Mouse (Mus musculus): ENCODE results near the gene Ddx55.
"Not testable (repeated sequence)": the region's sequence is repeated elsewhere in the genome, so short reads cannot be mapped to it uniquely, and the experiment has no call there.

Gene Ddx55

DNA sequence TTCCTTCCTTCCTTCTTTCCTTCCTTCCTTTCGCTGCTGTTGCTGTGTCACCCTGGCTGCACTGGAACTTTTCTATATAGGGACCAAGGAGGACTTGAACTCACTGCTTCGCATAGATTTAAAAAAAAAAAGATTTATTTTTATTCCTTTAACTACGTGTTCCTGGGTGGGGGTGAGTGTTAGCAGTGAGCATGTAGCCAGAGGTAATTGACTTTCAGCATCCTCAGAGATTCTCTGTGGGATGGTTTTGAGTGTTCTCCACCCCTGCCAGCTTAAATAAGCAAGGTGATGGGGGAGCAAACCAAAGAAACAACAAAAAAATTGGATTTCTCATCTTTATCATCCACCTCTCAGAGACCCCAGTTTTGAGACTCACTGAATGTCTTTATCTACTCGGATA lies 12.8 kb upstream of the Ddx55 start:
- DNase-seq: peak in 1 of 2 experiments; percentile 3

- DNase-seq: peak; percentile 98
Measured at GRCm38 (mm10) chr5:124540383-124540786, 12.3 kb upstream of the Ddx55 start, which contains the start of gene Tmed2. Tmed2 (plus strand) TSS chr5:124540695.

- DNase-seq: peak; percentile 54 to 65
Measured at GRCm38 (mm10) chr5:124540905-124541601, 11.6 kb upstream of the Ddx55 start.

DNA sequence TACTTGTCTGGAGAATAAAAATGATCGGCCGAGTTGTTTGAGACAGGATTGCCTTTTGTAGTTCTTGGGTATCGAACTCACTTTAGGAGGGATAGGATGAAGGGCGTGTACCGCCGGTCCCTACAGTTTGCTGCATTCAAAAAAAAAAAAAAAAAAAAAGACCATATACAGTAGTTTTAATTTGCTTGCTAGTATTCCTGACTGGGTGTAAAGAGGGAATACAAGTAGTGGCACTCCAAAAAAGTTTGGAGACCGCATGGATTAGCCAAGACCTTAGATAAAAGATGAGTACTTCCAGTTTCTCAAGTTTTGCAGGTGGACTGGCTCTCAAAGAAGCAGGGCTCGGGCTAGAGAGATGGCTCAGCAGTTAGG lies 11.1 kb upstream of the Ddx55 start:
- DNase-seq: no peak

DNA sequence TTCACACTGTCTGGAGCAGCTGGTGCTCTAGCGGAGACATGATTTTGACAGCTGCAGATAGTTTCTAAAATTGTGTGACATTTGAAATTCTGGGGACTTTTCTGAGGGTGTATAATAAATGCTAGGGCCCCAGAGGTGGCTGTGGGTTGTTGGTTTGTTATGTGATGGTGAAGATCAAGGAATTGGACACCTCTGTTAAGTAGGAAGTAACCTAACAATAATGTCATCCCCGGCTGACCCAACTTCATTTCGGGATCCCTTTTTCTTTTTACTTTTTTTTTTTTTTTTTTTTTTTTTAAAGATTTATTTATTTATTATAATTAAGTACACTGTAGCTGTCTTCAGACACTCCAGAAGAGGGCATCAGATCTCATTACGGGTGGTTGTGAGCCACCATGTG lies 1.9 kb upstream of the Ddx55 start:
- DNase-seq: not testable (repeated sequence)

DNA sequence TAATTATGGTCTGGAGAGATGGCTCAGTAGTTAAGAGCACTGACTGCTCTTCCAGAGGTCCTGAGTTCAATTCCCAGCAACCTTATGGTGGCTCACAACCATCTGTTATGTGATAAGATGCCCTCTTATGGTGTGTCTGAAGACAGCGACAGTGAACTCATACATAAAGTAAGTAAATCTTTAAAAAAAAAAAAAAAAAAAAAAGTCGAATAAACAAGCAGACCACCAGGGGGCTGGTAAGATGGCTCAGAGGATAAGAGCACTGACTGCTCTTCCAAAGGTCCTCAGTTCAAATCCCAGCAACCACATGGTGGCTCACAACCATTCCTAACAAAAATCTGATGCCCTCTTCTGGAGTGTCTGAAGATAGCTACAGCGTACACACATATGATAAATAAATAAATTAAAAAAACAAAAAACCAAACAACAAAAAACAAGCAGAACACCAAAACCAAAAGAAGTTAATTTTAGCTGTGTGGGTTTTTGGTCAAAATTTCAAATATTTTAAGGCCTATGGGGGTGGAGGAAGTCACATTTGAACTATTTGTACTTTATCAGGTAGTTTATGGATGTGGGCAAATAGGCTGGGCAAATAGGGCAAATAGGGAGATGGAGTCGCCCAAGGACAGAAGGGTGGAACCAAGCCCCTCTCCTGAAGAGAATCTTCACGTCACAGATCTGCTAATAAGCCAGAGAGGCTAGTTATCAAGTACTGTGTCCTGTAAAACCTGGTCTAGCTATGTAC lies 1.1 kb upstream of the Ddx55 start:
- not testable (repeated sequence) for DNase-seq

GRCm38 (mm10) chr5:124552094-124552472 lies 581 bp upstream of the Ddx55 start:
- no peak for DNase-seq

- no peak for DNase-seq
Measured at GRCm38 (mm10) chr5:124553607-124554006, 943 bp downstream of the Ddx55 start.

GRCm38 (mm10) chr5:124555145-124555544 lies 2.5 kb downstream of the Ddx55 start:
- no peak for DNase-seq

DNA sequence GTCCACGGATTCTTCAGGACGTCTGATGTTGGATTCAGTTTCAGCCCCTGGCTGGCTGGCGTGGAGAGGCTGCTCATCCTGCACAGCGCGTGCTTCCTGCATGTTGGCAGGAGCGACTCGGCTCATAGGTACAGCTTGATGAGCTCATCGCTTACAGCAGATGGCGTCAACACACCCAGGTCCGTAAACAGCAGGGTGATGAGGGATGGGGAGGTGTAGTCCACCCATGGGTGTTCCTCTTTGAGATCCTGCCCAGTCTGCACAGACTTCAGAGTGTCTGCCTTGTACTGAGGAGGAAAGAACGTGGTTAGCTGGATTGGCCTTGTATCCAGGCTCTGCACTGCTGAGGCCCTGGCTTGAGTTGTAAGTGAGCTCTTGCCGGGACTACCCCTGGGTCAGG lies 18.4 kb downstream of the Ddx55 start:
- peak; percentile 79 to 82 for DNase-seq

DNA sequence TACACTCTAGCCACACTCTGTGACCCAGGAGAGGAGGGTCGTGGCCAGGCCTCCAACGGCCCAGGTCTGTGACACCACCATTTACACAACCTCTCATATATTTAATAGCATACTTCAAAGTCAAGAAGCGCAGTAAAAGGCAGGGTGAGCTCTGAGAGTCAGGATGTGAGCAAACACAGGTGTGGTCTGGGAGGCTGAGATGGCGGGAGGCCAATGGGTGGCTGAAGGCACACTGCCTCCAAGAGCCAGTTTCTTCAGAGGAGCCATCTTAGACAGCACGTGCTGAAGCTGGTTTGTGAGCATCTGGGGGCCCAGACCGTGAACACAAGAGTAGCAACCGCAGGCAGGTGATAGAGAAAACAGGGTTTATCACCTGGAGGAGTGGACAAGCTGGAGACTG lies 22.8 kb downstream of the Ddx55 start:
- DNase-seq: no peak

- DNase-seq: peak; percentile 97 to 98
Measured at GRCm38 (mm10) chr5:124578633-124579317, 26.1 kb downstream of the Ddx55 start, which contains the start of the genes Eif2b1 and Gtf2h3. Eif2b1 (minus strand) TSS chr5:124579131. Gtf2h3 (plus strand) TSS chr5:124579140.

DNA sequence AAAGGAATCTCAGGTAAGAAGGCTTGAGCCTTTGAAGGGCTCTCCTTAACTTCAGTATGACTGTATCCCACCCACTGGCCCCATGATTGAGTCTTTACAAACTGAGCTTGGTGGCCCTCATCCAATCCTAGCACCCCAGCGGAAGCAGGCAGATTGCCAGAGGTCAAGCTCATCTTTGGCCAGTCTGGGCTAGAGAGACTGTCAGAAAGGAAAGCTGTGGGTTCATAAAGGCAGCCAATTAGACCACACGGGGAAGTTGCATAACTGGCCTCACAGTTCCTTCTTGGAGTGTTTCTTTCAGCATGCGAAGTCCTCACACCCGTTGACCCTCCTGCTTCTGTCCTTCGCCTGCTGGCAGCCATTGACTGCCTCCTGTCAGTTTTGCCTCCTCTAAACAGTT lies 29.9 kb downstream of the Ddx55 start:
- no peak for DNase-seq

GRCm38 (mm10) chr5:124592768-124593167 lies 40.1 kb downstream of the Ddx55 start:
- no peak for DNase-seq

DNA sequence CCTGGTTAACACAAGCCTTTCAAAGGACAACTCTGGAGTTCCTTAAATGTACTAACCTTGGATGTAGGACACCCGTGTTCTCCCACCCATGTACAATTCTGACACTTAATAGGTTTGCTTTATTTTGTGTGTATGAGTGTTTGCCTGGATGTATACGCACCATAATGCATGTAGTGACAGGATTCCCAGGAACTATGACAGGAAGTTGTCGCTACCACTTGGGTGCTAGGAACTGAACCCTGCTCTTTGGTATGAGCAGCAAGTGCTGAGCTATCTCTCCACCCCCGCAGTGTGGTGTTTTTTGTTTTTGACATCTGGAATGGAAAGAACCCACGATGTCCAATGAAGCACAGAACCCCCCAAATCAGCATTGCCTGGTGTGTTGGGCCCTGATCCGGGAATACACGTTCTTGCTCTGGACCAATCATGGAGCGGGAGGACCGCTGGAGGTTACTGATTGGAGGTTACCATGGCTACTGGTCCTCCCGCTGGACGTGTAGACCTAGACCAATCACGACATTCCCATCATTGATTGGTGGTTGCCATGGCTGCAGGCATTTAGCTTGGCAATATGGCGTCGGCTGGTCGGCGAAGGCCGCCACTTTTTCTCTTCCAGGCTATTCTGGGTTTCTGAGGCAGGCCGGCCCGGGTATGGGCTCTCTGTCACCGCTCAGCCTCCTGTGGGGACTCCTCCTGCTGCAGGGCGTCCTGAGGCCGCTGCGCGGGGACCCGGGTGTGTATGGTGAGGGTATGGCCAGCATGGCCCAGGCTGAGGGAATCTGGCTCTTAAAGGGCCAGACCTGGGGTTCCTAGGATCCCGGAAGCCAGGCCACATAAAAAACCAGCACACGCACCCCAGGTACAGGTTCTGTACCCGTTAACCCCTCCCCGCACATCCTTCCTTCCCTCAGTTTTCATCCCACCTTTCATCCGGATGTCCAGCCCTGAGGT lies 45.8 kb downstream of the Ddx55 start:
- DNase-seq: peak; percentile 90 to 93

DNA sequence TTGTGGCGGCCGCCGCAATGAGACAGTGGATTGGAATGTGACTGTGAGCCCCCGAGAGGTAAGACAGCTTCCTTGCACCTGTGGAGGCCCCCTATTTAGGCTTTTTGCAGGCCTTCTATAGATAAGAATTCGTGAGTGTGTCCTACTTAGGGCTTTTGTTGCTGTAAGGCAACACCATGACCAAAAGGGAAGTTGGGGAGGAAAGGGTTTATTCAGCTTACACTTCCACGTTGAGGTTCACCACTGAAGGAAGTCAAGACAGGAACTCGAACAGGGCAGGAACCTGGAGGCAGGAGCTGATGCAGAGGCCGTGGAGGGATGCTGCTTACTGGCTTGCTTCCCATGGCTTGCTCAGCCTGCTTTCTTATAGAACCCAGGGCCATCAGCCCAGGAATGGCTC lies 47.1 kb downstream of the Ddx55 start:
- DNase-seq: not testable (repeated sequence)

GRCm38 (mm10) chr5:124602349-124602748 lies 49.7 kb downstream of the Ddx55 start:
- DNase-seq: peak; percentile 60 to 74

DNA sequence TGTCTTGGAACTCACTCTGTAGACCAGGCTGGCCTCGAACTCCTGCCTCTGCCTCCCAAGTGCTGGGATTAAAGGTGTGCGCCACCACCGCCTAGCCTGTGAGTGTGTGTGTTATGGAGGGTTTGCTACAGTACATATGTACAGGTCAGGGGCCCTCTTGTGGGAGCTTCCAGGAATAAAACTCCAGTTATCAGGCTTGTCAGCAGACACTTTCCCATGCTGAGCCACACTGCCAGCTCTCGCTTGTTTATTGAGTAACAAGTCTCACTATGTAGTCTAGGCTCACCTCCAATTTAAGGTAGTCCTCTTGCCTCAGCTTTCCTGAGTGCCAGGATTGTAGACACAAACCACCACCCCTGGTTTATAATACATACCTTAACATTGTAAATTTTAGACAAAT lies 51.6 kb downstream of the Ddx55 start:
- no peak for DNase-seq

GRCm38 (mm10) chr5:124605041-124605622 lies 52.5 kb downstream of the Ddx55 start:
- no peak for DNase-seq

DNA sequence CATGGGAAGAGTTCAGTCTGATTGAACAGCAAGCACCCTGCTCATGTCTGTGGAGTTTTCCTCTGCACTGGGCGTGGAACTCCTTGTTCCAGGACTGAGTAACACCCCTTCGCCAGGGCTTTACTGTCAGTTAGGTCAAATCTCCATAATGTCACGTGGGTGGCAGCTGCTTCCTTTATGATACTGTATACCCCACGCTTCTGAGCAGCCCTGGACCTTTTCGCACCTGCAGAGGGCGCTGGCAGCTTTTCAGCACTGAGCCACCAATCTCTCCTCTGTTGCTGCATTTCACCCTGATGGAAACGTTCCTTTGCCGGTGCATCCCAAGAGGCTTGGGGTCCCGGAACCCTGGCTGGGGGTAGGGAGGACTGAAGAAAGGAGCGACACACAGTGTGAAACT lies 58.3 kb downstream of the Ddx55 start:
- DNase-seq: no peak

DNA sequence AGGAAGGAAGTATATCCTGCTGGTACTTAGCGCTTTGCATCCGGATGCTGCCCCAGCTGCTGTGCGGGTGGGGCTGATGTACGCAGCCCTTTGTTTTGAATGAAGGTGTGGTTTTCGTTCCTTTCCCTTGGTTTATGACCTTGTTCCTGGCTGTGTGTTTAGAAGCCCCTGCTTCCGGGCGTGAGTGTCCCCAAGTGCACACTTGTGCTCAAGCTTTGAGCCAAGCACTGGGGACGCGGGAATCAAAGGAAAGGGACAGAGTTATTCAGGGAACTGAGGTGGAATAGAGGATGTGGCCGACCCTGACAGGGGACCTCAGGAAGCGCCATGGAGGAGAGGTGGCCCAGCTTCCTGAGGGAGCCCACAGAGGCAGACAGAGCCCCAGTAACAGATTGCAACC lies 62.0 kb downstream of the Ddx55 start:
- no peak for DNase-seq

DNA sequence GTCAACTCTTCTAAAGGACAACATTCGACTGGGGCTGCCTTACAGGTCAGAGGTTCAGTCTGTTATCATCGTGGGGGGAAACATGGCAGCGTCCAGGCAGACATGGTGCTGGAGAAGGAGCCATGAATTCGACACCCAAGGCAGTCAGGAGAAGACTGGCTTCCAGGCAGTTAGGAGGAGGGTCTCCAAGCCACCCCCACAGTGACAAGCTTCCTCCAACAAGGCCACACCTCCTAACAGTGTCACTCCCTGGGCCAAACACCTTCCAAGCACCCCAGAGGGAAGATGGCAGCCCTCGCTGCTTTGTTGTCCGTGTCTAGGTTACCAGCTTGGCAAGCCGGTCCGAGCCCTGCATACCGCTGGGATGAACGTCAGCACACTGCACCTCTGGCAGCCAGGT lies 66.0 kb downstream of the Ddx55 start:
- DNase-seq: no peak
